Mouse (Mus musculus): ENCODE measurements around the gene Rundc3a. TPM values are rescaled to one million over a fixed set of nuclear protein-coding genes. Genes with fewer than 3 reads are reported as not detected.

Rundc3a gene
- polyA plus RNA-seq (2016; fragmentation: Nextera tagmentation; extraction: Ambion mirVana) = 1.7 and 1.8 TPM in 2 replicates

GRCm38 (mm10) chr11:102393238-102393634, at the start of gene Rundc3a:
Gene Rundc3a, plus strand, starts transcription at chr11:102393403.
- H3K27ac ChIP-seq (ENCODE audit: poor library complexity, severe bottlenecking) = no peak within 1 kb of the TSS
- under 1% methylated on average over 32 of the region's 34 CpGs for WGBS
- H3K4me1 ChIP-seq (replicated peaks) = peaks cover 24% of the 10 kb centered on the region
- peak within 1 kb of the TSS; percentile 49; the same call in 1 of the 2 replicates for H3K9ac ChIP-seq
- no peaks in the 10 kb centered on the region for H3K36me3 ChIP-seq
- H3K4me2 ChIP-seq = peak within 1 kb of the TSS; percentile 89
- ATAC-seq (ENCODE audit: insufficient number of reproducible peaks, low FRiP score) = peak; percentile 81
- H3K27me3 ChIP-seq (replicated peaks) = peaks cover 39% of the 10 kb centered on the region
- H3K4me3 ChIP-seq = peak within 1 kb of the TSS; percentile 41
- no peaks in the 10 kb centered on the region for H3K9me3 ChIP-seq (replicated peaks)

- Histone ChIP-seq H3K36me3 (no peaks in the 10 kb centered on the region), H3K27me3 (replicated peaks) (no peaks in the 10 kb centered on the region), H3K4me1 (replicated peaks) (no peaks in the 10 kb centered on the region), H3K9ac (no peak overlapping the region), H3K27ac (ENCODE audit: poor library complexity, severe bottlenecking) (no peak overlapping the region), H3K4me2 (no peak overlapping the region), H3K4me3 (no peak overlapping the region), H3K9me3 (replicated peaks) (peaks cover 4% of the 10 kb centered on the region; the same call in 1 of the 2 replicates)
- no peak for ATAC-seq (ENCODE audit: insufficient number of reproducible peaks, low FRiP score)
- WGBS = 82% methylated on average over 3 of the region's 3 CpGs
These were observed 48.7 kb upstream of the Rundc3a start for GRCm38 (mm10) chr11:102344458-102344857.

- Histone ChIP-seq H3K4me3 (no peak overlapping the region), H3K4me1 (replicated peaks) (no peaks in the 10 kb centered on the region), H3K9me3 (replicated peaks) (no peaks in the 10 kb centered on the region), H3K27me3 (replicated peaks) (peaks cover 11% of the 10 kb centered on the region), H3K4me2 (no peak overlapping the region), H3K36me3 (no peaks in the 10 kb centered on the region), H3K9ac (no peak overlapping the region), H3K27ac (ENCODE audit: poor library complexity, severe bottlenecking) (no peak overlapping the region)
- 73% methylated on average over 5 of the region's 5 CpGs for WGBS
- ATAC-seq (ENCODE audit: insufficient number of reproducible peaks, low FRiP score) = no peak
These were observed 46.3 kb upstream of the Rundc3a start for GRCm38 (mm10) chr11:102346926-102347325.

DNA sequence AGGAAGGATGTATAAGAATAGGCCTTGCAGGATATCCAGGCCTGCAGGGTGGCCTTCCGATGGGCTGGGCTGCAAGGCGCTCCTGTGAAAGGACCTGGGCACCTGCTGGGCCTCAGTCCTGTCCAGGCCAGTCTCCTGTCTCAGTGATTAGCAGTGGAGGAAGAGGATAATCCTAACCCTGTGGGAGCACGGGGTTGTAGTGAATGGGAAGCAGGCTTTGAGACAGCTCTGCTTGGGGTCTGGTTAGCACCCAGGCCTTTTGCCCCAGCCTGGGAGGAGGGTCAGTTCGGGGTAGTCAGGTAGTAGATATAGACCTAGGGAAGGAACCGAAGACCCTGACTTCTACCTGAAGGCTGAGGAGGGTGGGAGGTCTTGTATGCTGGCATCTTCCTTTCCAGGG, 45.5 kb upstream of the Rundc3a start:
- Histone ChIP-seq H3K27ac (ENCODE audit: poor library complexity, severe bottlenecking) (no peak overlapping the region), H3K4me2 (no peak overlapping the region), H3K4me1 (replicated peaks) (no peaks in the 10 kb centered on the region), H3K27me3 (replicated peaks) (peaks cover 18% of the 10 kb centered on the region), H3K9ac (no peak overlapping the region), H3K4me3 (no peak overlapping the region), H3K36me3 (no peaks in the 10 kb centered on the region), H3K9me3 (replicated peaks) (no peaks in the 10 kb centered on the region)
- 66% methylated on average over 5 of the region's 5 CpGs for WGBS
- no peak for ATAC-seq (ENCODE audit: insufficient number of reproducible peaks, low FRiP score)

DNA sequence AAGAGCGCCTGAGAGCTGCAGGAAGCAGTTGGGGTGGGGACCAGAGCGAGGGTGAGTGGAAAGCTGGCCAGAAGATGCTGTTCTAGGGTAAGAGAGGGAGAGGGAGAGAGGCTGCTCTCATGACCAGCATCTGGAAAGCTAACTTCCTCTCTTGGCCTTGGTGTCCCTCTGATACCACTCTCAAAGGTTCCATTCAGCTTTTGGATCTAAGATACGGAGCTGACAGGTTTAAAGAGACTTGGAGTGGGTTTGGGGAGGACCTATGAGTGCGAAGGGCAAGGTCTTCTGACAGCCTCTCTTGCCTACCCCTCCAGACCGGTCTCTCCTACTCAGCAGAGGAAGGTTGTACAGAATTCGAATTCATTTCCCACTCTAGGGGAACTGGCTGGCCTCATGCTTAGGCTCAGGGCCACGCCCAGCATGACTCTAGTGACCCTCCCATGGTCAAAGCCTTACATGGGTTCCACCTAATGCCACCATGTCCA, 45.1 kb upstream of the Rundc3a start:
- ATAC-seq (ENCODE audit: insufficient number of reproducible peaks, low FRiP score) = peak; percentile 46
- Histone ChIP-seq H3K9me3 (replicated peaks) (no peaks in the 10 kb centered on the region), H3K4me3 (no peak overlapping the region), H3K4me1 (replicated peaks) (no peaks in the 10 kb centered on the region), H3K36me3 (no peaks in the 10 kb centered on the region), H3K27me3 (replicated peaks) (peaks cover 22% of the 10 kb centered on the region), H3K9ac (no peak overlapping the region), H3K27ac (ENCODE audit: poor library complexity, severe bottlenecking) (no peak overlapping the region), H3K4me2 (no peak overlapping the region)
- WGBS = 83% methylated on average over 7 of the region's 7 CpGs

- Histone ChIP-seq H3K27me3 (replicated peaks) (peaks cover 28% of the 10 kb centered on the region), H3K9me3 (replicated peaks) (no peaks in the 10 kb centered on the region), H3K4me3 (no peak overlapping the region), H3K9ac (no peak overlapping the region), H3K36me3 (no peaks in the 10 kb centered on the region), H3K27ac (ENCODE audit: poor library complexity, severe bottlenecking) (no peak overlapping the region), H3K4me1 (replicated peaks) (no peaks in the 10 kb centered on the region), H3K4me2 (no peak overlapping the region)
- WGBS = 82% methylated on average over 11 of the region's 11 CpGs
- ATAC-seq (ENCODE audit: insufficient number of reproducible peaks, low FRiP score) = no peak
These were observed 44.4 kb upstream of the Rundc3a start for GRCm38 (mm10) chr11:102348771-102349170.

GRCm38 (mm10) chr11:102349189-102349954, 43.8 kb upstream of the Rundc3a start:
- Histone ChIP-seq H3K27ac (ENCODE audit: poor library complexity, severe bottlenecking) (no peak overlapping the region), H3K36me3 (no peaks in the 10 kb centered on the region), H3K9me3 (replicated peaks) (no peaks in the 10 kb centered on the region), H3K4me3 (no peak overlapping the region), H3K27me3 (replicated peaks) (peaks cover 34% of the 10 kb centered on the region), H3K4me2 (no peak overlapping the region), H3K4me1 (replicated peaks) (no peaks in the 10 kb centered on the region), H3K9ac (no peak overlapping the region)
- WGBS = 82% methylated on average over 3 of the region's 3 CpGs
- ATAC-seq (ENCODE audit: insufficient number of reproducible peaks, low FRiP score) = peak; percentile 38; the same call in 1 of the 2 replicates

- H3K4me3 ChIP-seq = no peak overlapping the region
- WGBS = 85% methylated on average over 4 of the region's 4 CpGs
- no peak overlapping the region for H3K9ac ChIP-seq
- no peak overlapping the region for H3K27ac ChIP-seq (ENCODE audit: poor library complexity, severe bottlenecking)
- H3K4me2 ChIP-seq = no peak overlapping the region
- H3K27me3 ChIP-seq (replicated peaks) = peaks cover 36% of the 10 kb centered on the region
- H3K9me3 ChIP-seq (replicated peaks) = no peaks in the 10 kb centered on the region
- ATAC-seq (ENCODE audit: insufficient number of reproducible peaks, low FRiP score) = no peak
- no peaks in the 10 kb centered on the region for H3K4me1 ChIP-seq (replicated peaks)
- H3K36me3 ChIP-seq = no peaks in the 10 kb centered on the region
These were observed 42.8 kb upstream of the Rundc3a start for GRCm38 (mm10) chr11:102350416-102350815.

GRCm38 (mm10) chr11:102350981-102351523, 42.2 kb upstream of the Rundc3a start:
- 83% methylated on average over 17 of the region's 17 CpGs for WGBS
- no peaks in the 10 kb centered on the region for H3K36me3 ChIP-seq

DNA sequence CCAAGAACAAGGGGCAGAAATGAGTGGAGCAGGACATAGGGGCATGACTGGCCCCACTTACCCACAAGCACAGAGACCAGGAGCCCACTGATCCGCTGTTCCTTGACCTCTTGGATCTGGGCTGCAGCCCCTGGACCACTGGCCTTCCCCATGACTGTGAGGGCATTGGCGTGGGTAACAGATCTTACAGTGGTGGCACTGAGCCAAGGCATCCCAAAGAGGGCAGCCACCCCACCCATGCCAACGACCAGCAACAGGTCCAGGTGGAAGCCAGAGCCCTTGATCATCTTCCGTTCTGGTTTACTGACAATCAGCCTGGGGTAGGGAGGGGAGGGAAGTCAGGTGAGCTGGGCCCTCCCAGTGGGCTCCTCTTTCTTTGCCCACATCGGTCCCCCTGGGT, 40.8 kb upstream of the Rundc3a start:
- no peak for ATAC-seq (ENCODE audit: insufficient number of reproducible peaks, low FRiP score)
- Histone ChIP-seq H3K4me3 (no peak overlapping the region), H3K27ac (ENCODE audit: poor library complexity, severe bottlenecking) (no peak overlapping the region), H3K9me3 (replicated peaks) (no peaks in the 10 kb centered on the region), H3K27me3 (replicated peaks) (peaks cover 55% of the 10 kb centered on the region), H3K4me1 (replicated peaks) (no peaks in the 10 kb centered on the region), H3K4me2 (no peak overlapping the region), H3K36me3 (no peaks in the 10 kb centered on the region), H3K9ac (no peak overlapping the region)
- WGBS = 55% methylated on average over 5 of the region's 5 CpGs

More at GRCm38 (mm10) chr11:102350981-102351523, 42.2 kb upstream of the Rundc3a start:
- H3K27me3 ChIP-seq (replicated peaks) = peaks cover 42% of the 10 kb centered on the region
- no peak overlapping the region for H3K4me2 ChIP-seq
- H3K9ac ChIP-seq = no peak overlapping the region
- no peak for ATAC-seq (ENCODE audit: insufficient number of reproducible peaks, low FRiP score)
- H3K27ac ChIP-seq (ENCODE audit: poor library complexity, severe bottlenecking) = no peak overlapping the region
- H3K4me1 ChIP-seq (replicated peaks) = no peaks in the 10 kb centered on the region
- no peak overlapping the region for H3K4me3 ChIP-seq
- H3K9me3 ChIP-seq (replicated peaks) = no peaks in the 10 kb centered on the region

DNA sequence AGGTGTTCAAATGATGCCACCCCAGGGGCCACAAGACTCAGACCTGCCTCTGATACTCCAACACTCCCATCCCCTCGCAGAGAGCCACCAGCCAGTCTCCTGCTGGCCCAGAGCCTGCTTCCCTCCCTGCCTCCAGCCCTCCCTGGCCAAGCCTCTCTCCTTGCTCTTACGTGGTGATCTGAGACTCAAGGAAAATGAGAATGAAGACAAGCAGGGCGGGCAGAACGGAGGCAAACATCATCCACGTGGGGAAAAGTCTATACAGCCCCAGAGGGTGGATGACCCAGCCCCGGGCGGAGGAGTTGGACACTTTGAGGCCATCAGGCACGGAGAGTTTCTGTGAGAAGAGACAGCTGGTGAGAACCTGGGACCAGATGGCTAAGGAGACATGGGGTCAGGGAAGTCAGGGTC, 40.2 kb upstream of the Rundc3a start:
- Histone ChIP-seq H3K4me1 (replicated peaks) (no peaks in the 10 kb centered on the region), H3K27ac (ENCODE audit: poor library complexity, severe bottlenecking) (no peak overlapping the region), H3K9ac (no peak overlapping the region), H3K9me3 (replicated peaks) (no peaks in the 10 kb centered on the region), H3K4me2 (no peak overlapping the region), H3K36me3 (no peaks in the 10 kb centered on the region), H3K27me3 (replicated peaks) (peaks cover 62% of the 10 kb centered on the region), H3K4me3 (no peak overlapping the region)
- no peak for ATAC-seq (ENCODE audit: insufficient number of reproducible peaks, low FRiP score)
- whole genome bisulfite sequencing = 44% methylated on average over 8 of the region's 8 CpGs
